Mouse (Mus musculus) cerebellum, adult 2 months (tissue): ENCODE results near the gene Tmem88. TPM values are rescaled to one million over a fixed set of nuclear protein-coding genes. Genes with fewer than 3 reads are reported as not detected.
"Not testable (repeated sequence)": the region's sequence is repeated elsewhere in the genome, so short reads cannot be mapped to it uniquely, and the experiment has no call there.

Experiments
- DNase-seq, 2 experiments: peaks; one replicate each; pipeline ENCODE4 v3.0.0; 2021
- H3K27ac ChIP-seq: fragments of 200-500 bp; 2 replicates; pipeline ENCODE4 v1.5.1; 2012; ENCODE audit warnings: low read length, control low read depth, inconsistent platforms; ENCODE audit not compliant: insufficient read depth
- H3K27me3 ChIP-seq: fragments of 200-500 bp; 2 replicates; pipeline ENCODE4 v1.6.1; 2012; ENCODE audit warnings: inconsistent platforms, mild to moderate bottlenecking, low read length, moderate library complexity; ENCODE audit not compliant: control insufficient read depth, insufficient read depth
- H3K4me1 ChIP-seq: fragments of 200-500 bp; 2 replicates; pipeline ENCODE4 v1.6.1; 2011; ENCODE audit warnings: low read length; ENCODE audit not compliant: control insufficient read depth, insufficient read depth
- H3K4me3 ChIP-seq: fragments of 200-500 bp; replicated peaks from 2 replicates; pipeline ENCODE3; 2011; ENCODE audit warnings: mild to moderate bottlenecking, low read depth, low read length, control low read depth; ENCODE audit not compliant: insufficient read depth
- CTCF ChIP-seq: fragments of 200-500 bp; IDR thresholded peaks from 2 replicates; pipeline ENCODE4 v1.5.1; 2011; ENCODE audit warnings: low read depth, mild to moderate bottlenecking, control low read depth, low read length, moderate library complexity, borderline replicate concordance; ENCODE audit not compliant: insufficient read depth
- POLR2A ChIP-seq: fragments of 200-500 bp; IDR thresholded peaks from 2 replicates; pipeline ENCODE4 v1.6.1; 2011; ENCODE audit warnings: low read length, control low read depth, borderline replicate concordance; ENCODE audit not compliant: insufficient read depth
- WGBS: fragments of 180-500 bp; shearing (Covaris S2); methylation state at CpG from one replicate; pipeline ENCODE4 v1.1.7; 2018; 5-methylcytosine and 5-hydroxymethylcytosine counted together
- polyA plus RNA-seq: library from polyadenylated mRNA; depleted of rRNA; stranded (reverse); fragments of >200 nt; gene quantifications from 2 replicates; pipeline ENCODE4 v1.2.3, GENCODE M21; 2012

Tmem88 gene
- polyA plus RNA-seq, 1 experiment = 6.0 TPM

GRCm38 (mm10) chr11:69398486-69399200 lies 609 bp upstream of the Tmem88 start:
- WGBS = 49% methylated on average over 21 of the region's 21 CpGs
- H3K4me1 ChIP-seq = peaks cover 13% of the 10 kb centered on the region; the same call in 1 of the 2 replicates
- H3K4me3 ChIP-seq = peak overlapping the region; percentile 52
- DNase-seq = peak; percentile 22 to 25
- H3K27me3 ChIP-seq = no peaks in the 10 kb centered on the region
- TF ChIP-seq CTCF (no peak), POLR2A (no peak)
- H3K27ac ChIP-seq = no peak overlapping the region; the same call in 1 of the 2 replicates

GRCm38 (mm10) chr11:69397581-69398057 lies 415 bp downstream of the Tmem88 start:
- H3K27ac ChIP-seq = peak overlapping the region; percentile 79
- DNase-seq = peak; percentile 63 to 73
- WGBS = 12% methylated on average over 24 of the region's 24 CpGs

GRCm38 (mm10) chr11:69396772-69397171 lies 1.3 kb downstream of the Tmem88 start:
- peak in 1 of 2 experiments; percentile 42 for DNase-seq
- H3K27ac ChIP-seq = no peak overlapping the region
- TF ChIP-seq POLR2A (no peak), CTCF (no peak)
- no peaks in the 10 kb centered on the region for H3K27me3 ChIP-seq
- peak overlapping the region; percentile 73 for H3K4me3 ChIP-seq
- 41% methylated on average over 11 of the region's 11 CpGs for WGBS
- H3K4me1 ChIP-seq = peaks cover 11% of the 10 kb centered on the region; the same call in 1 of the 2 replicates

More at GRCm38 (mm10) chr11:69397581-69398057, 415 bp downstream of the Tmem88 start:
- Histone ChIP-seq H3K4me1 (peaks cover 13% of the 10 kb centered on the region; the same call in 1 of the 2 replicates), H3K27me3 (no peaks in the 10 kb centered on the region), H3K4me3 (peak overlapping the region; percentile 52)
- TF ChIP-seq POLR2A (0 out of 2 replicates have a peak, but pooled peaks have one; percentile 15), CTCF (no peak)

- peak; percentile 97 to 98 for DNase-seq
- no peaks in the 10 kb centered on the region for H3K27me3 ChIP-seq
- H3K4me3 ChIP-seq = peak overlapping the region; percentile 73
- no peak for TF ChIP-seq CTCF
- TF ChIP-seq POLR2A = peak; percentile 73; the same call in 1 of the 2 replicates
- peak overlapping the region; percentile 92 for H3K27ac ChIP-seq
- 0 out of 2 replicates have a peak, but pooled peaks cover 4% of the 10 kb centered on the region for H3K4me1 ChIP-seq
- under 1% methylated on average over 48 of the region's 48 CpGs for WGBS
Observed at GRCm38 (mm10) chr11:69395634-69396373, 2.2 kb downstream of the Tmem88 start.

DNA sequence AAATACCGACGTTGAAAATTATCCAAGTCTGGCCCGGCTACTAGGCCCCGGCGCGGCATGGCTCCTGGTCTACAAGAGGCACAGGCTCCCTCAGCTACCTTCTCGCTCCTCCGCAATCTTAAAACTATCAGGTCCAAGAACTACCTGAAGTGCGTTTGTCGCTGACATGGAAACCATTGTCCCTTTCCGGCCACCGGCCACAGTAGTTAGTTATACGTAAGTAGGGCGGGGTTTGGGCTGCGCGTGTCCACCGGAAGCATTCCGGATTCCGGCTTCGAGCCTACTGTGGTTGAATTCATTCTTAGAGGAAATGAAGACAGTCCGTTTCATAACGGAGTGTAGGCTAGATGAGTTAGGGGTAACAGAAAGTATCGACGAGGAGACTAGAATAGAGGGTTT lies 2.8 kb downstream of the Tmem88 start, which contains the start of the genes Naa38 and Cyb5d1:
TSS of gene Naa38 (plus strand) at position 253 of the 399 bp plus-strand sequence.
TSS of gene Cyb5d1 (minus strand) at position 397 of the 399 bp plus-strand sequence.
- DNase-seq = peak; percentile 93 to 95
- H3K4me3 ChIP-seq = peak within 1 kb of the TSS; percentile 88
- peak within 1 kb of the TSS; percentile 92 for H3K27ac ChIP-seq
- not testable (repeated sequence) for H3K4me1 ChIP-seq, H3K27me3 ChIP-seq
- under 1% methylated on average over 24 of the region's 24 CpGs for WGBS

DNA sequence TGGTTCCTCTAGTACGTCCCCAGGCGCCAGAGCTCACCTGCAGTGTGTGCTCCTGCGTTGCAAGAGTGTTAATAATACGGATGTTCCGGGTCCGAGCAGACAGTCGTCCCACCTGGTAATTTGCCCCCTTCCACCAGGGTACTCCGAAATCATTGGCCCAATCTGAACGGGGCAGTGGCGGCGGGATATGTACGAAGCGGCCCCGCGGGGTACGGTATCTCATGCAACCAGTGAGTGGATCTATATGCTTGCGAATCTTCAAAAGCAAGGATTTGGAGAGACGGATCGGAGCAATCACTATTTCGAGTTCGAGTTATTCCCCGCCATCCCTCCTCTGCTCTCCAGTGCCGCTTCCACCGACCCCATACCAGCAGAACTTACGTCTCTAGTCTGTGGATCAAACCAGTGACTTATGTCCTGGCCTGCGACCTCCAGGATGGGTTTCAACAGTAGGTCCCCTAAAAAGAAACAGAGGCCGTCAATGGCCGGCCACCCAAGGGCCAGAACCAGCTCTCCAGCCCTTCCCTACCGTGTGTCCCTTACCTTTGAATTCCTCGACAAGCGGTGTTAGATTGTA lies 3.4 kb downstream of the Tmem88 start:
- H3K4me1 ChIP-seq, H3K27me3 ChIP-seq, DNase-seq: not testable (repeated sequence)
- under 1% methylated on average over 31 of the region's 31 CpGs for WGBS
- Histone ChIP-seq H3K27ac (0 out of 2 replicates have a peak overlapping the region, but pooled peaks have one; percentile 20), H3K4me3 (peak overlapping the region; percentile 88)

- Histone ChIP-seq H3K27me3 (no peaks in the 10 kb centered on the region), H3K4me3 (no peak overlapping the region), H3K4me1 (0 out of 2 replicates have a peak, but pooled peaks cover 4% of the 10 kb centered on the region), H3K27ac (no peak overlapping the region)
- WGBS = 54% methylated on average over 10 of the region's 10 CpGs
- TF ChIP-seq CTCF = peak; percentile 64
- no peak for TF ChIP-seq POLR2A
- DNase-seq = peak; percentile 54 to 69
Observed at GRCm38 (mm10) chr11:69390400-69391034, 7.5 kb downstream of the Tmem88 start.
